Mouse (Mus musculus) stomach, postnatal 0 days (tissue): Measurements from ENCODE around the gene Polr2l. TPM values are rescaled to one million over a fixed set of nuclear protein-coding genes. Genes with fewer than 3 reads are reported as not detected.

ENCODE experiments used
- ATAC-seq: fragments of 200-750 bp; cut with Nextera tagmentation; 2 replicates; pipeline ENCODE4 v1.8.0; 2017; ENCODE audit not compliant: low FRiP score, low TSS enrichment
- DNase-seq: peaks from one replicate; pipeline ENCODE4 v3.0.0-alpha.2; 2016; ENCODE audit warnings: low spot score
- H3K27ac ChIP-seq: fragments of 300-500 bp; sonication (generic); replicated peaks from 2 replicates; pipeline ENCODE4 v1.5.1; 2014; ENCODE audit warnings: mild to moderate bottlenecking, control low read depth
- H3K27me3 ChIP-seq: fragments of 300-500 bp; sonication (generic); 2 replicates; pipeline ENCODE4 v1.6.1; 2014; ENCODE audit warnings: low read length; ENCODE audit not compliant: control insufficient read depth, insufficient read depth
- H3K36me3 ChIP-seq: fragments of 300-500 bp; sonication (generic); 2 replicates; pipeline ENCODE4 v1.6.1; 2014; ENCODE audit warnings: low read length, mixed read lengths; ENCODE audit not compliant: control insufficient read depth, insufficient read depth
- H3K4me1 ChIP-seq: fragments of 300-500 bp; sonication (generic); replicated peaks from 2 replicates; pipeline ENCODE4 v1.6.1; 2014; ENCODE audit warnings: antibody characterized with exemption; ENCODE audit not compliant: control insufficient read depth, insufficient read depth
- H3K4me2 ChIP-seq: fragments of 300-500 bp; sonication (generic); replicated peaks from 2 replicates; pipeline ENCODE4 v1.6.1; 2014; ENCODE audit warnings: low read depth, mild to moderate bottlenecking, control low read depth, moderate library complexity
- H3K4me3 ChIP-seq: fragments of 300-500 bp; sonication (generic); 2 replicates; pipeline ENCODE4 v1.5.1; 2014; ENCODE audit warnings: low read depth, low read length, control low read depth
- H3K9ac ChIP-seq: fragments of 300-500 bp; sonication (generic); 2 replicates; pipeline ENCODE4 v1.6.1; 2014; ENCODE audit warnings: mild to moderate bottlenecking, low read length, control low read depth, mixed read lengths
- H3K9me3 ChIP-seq: fragments of 300-500 bp; sonication (generic); 2 replicates; pipeline ENCODE4 v1.6.1; 2016; ENCODE audit warnings: low read length; ENCODE audit not compliant: control insufficient read depth
- CTCF ChIP-seq: IDR thresholded peaks from 2 replicates; pipeline ENCODE4 v1.5.1; 2016; ENCODE audit warnings: antibody characterized with exemption, low read depth, mild to moderate bottlenecking, moderate library complexity
- EP300 ChIP-seq: optimal IDR thresholded peaks from 2 replicates; pipeline ENCODE3; 2016; ENCODE audit warnings: antibody characterized with exemption
- WGBS: fragments of 180-500 bp; shearing (Covaris S2); extraction: QIAGEN DNeasy Blood & Tissue Kit; methylation state at CpG from one replicate; pipeline ENCODE4 v1.1.7; 2014; 5-methylcytosine and 5-hydroxymethylcytosine counted together
- polyA plus RNA-seq: library from polyadenylated mRNA; unstranded; fragments of >200 nt; fragmentation: Nextera tagmentation; extraction: Ambion mirVana; gene quantifications from 2 replicates; pipeline ENCODE4 v1.2.1, GENCODE M21; 2015

Gene Polr2l
- polyA plus RNA-seq, 1 experiment from 2014 or later, result 60.2 TPM

DNA sequence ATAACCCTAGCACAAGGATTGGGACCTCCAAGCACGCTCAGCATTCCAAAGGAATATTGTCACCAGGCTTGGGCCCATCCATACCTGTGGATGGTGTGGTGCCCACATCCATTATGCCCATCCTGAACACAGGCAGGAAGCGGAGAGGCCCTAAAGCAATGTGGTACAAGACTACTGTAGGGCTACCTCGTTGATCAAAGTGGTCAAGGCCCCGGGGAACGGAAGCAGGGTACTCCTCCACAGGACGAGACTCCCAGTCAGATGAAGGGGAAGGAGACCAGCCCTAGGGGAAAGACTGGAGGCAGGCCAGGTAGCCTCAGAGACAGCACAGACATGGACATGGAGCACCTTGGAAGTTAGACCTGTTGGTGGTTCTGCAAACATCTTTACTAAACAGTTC, 2.2 kb downstream of the Polr2l start:
- TF ChIP-seq CTCF (no peak), EP300 (no peak)
- WGBS, result 83% methylated on average over 6 of the region's 6 CpGs
- H3K9me3 ChIP-seq, result no peaks in the 10 kb centered on the region
- no peak overlapping the region for H3K27ac ChIP-seq
- no peaks in the 10 kb centered on the region for H3K27me3 ChIP-seq
- peaks cover 19% of the 10 kb centered on the region for H3K36me3 ChIP-seq
- no peak for ATAC-seq
- H3K4me1 ChIP-seq, result peaks cover 27% of the 10 kb centered on the region
- H3K9ac ChIP-seq, result no peak overlapping the region
- no peak for DNase-seq
- no peak overlapping the region for H3K4me2 ChIP-seq
- H3K4me3 ChIP-seq, result no peak overlapping the region

- DNase-seq (no peak), ATAC-seq (no peak)
- no peak overlapping the region for H3K4me2 ChIP-seq
- TF ChIP-seq CTCF (no peak), EP300 (no peak)
- peaks cover 23% of the 10 kb centered on the region for H3K4me1 ChIP-seq
- no peak overlapping the region for H3K27ac ChIP-seq
- no peak overlapping the region for H3K4me3 ChIP-seq
- no peaks in the 10 kb centered on the region for H3K27me3 ChIP-seq
- H3K36me3 ChIP-seq, result peaks cover 19% of the 10 kb centered on the region
- no peak overlapping the region for H3K9ac ChIP-seq
- H3K9me3 ChIP-seq, result no peaks in the 10 kb centered on the region
- WGBS, result 73% methylated on average over 6 of the region's 6 CpGs
Measured at GRCm38 (mm10) chr7:141472226-141472625, 2.7 kb downstream of the Polr2l start.

DNA sequence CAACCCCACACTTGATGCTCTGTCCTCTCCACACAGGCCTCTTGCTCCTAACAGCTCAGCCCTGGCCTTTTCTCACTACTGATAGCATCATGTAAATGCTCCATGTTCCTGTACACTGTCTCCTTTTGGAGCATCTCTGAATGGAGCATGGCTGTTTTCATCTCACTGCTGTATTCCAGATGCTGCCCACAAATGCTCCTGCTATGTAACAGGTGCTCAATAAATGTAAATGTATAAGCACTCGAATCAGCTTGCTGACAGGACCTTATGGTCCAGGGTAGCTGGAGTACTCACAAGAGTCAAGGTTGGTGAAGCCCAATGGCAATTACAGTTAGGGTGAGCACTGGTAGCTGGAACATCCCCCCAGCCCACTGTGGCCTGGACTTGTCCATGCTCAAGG, 3.7 kb downstream of the Polr2l start:
- no peak overlapping the region for H3K4me2 ChIP-seq
- peaks cover 19% of the 10 kb centered on the region for H3K36me3 ChIP-seq
- H3K27me3 ChIP-seq, result no peaks in the 10 kb centered on the region
- H3K27ac ChIP-seq, result no peak overlapping the region
- no peak overlapping the region for H3K4me3 ChIP-seq
- ATAC-seq (no peak), DNase-seq (no peak)
- no peak overlapping the region for H3K9ac ChIP-seq
- 91% methylated on average over 1 of the region's 1 CpGs for WGBS
- no peak for TF ChIP-seq EP300
- no peak for TF ChIP-seq CTCF
- peaks cover 23% of the 10 kb centered on the region for H3K4me1 ChIP-seq
- no peaks in the 10 kb centered on the region for H3K9me3 ChIP-seq

- Histone ChIP-seq H3K9ac (no peak overlapping the region), H3K4me3 (no peak overlapping the region), H3K9me3 (no peaks in the 10 kb centered on the region), H3K4me1 (peaks cover 19% of the 10 kb centered on the region), H3K4me2 (no peak overlapping the region), H3K27ac (no peak overlapping the region), H3K27me3 (no peaks in the 10 kb centered on the region), H3K36me3 (peaks cover 19% of the 10 kb centered on the region)
- no peak for ATAC-seq
- no peak for TF ChIP-seq CTCF
- TF ChIP-seq EP300, result no peak
- no peak for DNase-seq
- 93% methylated on average over 10 of the region's 10 CpGs for WGBS
Measured at GRCm38 (mm10) chr7:141470637-141470944, 4.3 kb downstream of the Polr2l start.

GRCm38 (mm10) chr7:141469901-141470636, 4.9 kb downstream of the Polr2l start:
- WGBS, result 90% methylated on average over 18 of the region's 18 CpGs
- H3K4me2 ChIP-seq, result no peak overlapping the region
- peaks cover 21% of the 10 kb centered on the region for H3K4me1 ChIP-seq
- no peak overlapping the region for H3K9ac ChIP-seq
- ATAC-seq (no peak), DNase-seq (no peak)
- peaks cover 19% of the 10 kb centered on the region for H3K36me3 ChIP-seq
- H3K9me3 ChIP-seq, result no peaks in the 10 kb centered on the region
- TF ChIP-seq CTCF (no peak), EP300 (no peak)
- no peak overlapping the region for H3K4me3 ChIP-seq
- H3K27ac ChIP-seq, result no peak overlapping the region
- no peaks in the 10 kb centered on the region for H3K27me3 ChIP-seq

DNA sequence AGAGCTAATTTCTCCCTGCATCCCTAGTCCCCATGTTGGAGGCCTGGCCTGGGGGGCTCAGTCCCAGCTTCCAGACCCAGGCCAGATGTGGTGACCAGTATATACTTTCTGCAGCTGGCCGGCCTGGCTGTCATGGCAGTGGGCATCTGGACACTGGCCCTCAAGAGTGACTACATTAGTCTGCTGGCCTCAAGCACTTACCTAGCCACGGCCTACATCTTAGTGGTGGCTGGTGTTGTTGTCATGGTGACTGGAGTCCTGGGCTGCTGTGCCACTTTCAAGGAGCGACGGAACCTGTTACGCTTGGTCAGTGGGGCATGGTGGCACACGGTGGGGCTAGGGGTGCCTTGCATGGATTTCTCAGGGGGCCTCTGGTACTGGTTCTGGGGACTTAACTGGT, 5.6 kb downstream of the Polr2l start:
- Histone ChIP-seq H3K36me3 (peaks cover 19% of the 10 kb centered on the region), H3K4me3 (peak overlapping the region; percentile 72; the same call in 1 of the 2 replicates), H3K27me3 (0 out of 2 replicates have a peak, but pooled peaks cover 2% of the 10 kb centered on the region), H3K4me1 (peaks cover 21% of the 10 kb centered on the region), H3K4me2 (peak overlapping the region; percentile 82), H3K9ac (peak overlapping the region; percentile 86; the same call in 1 of the 2 replicates), H3K27ac (peak overlapping the region; percentile 94), H3K9me3 (no peaks in the 10 kb centered on the region)
- DNase-seq, result no peak
- whole genome bisulfite sequencing, result 78% methylated on average over 6 of the region's 6 CpGs
- no peak for TF ChIP-seq EP300
- TF ChIP-seq CTCF, result no peak
- ATAC-seq, result no peak
